Mouse (Mus musculus): ENCODE results near the gene Daam2. TPM values are rescaled to one million over a fixed set of nuclear protein-coding genes. Genes with fewer than 3 reads are reported as not detected.
A peak's percentile ranks its signal among the peaks of the same experiment; 100 is the strongest.

Gene Daam2
- polyA plus RNA-seq, 1 experiment from 2014 or later = 2.1 TPM

DNA sequence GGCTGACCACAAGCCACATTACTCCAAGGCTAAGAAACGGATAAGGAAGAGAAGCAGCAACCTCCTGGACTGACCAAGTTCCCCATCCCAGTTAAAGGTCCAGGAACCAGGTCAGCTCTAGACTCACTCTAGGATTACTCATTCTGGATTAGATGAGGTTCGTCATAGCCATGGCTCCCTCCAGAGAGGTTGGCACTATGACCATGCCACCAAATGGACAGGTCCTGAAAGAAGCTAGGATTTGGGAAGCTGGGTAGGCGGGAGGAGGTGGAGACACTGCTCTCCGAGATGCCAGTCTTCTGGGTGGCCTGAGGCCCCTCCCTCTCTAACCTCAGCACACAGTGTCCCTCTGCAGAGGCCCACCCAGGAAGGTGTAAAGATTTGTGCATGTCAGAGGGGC lies 38.2 kb downstream of the Daam2 start:
- Histone ChIP-seq H3K4me2 (ENCODE audit: low read length) (no peak overlapping the region), H3K36me3 (ENCODE audit: control insufficient read depth, insufficient read depth, low read length) (no peaks in the 10 kb centered on the region), H3K27me3 (replicated peaks; ENCODE audit: control insufficient read depth, insufficient read depth, low read length) (no peaks in the 10 kb centered on the region), H3K27ac (ENCODE audit: low read depth, low read length) (no peak overlapping the region), H3K4me3 (ENCODE audit: low read length) (no peak overlapping the region), H3K9me3 (ENCODE audit: control insufficient read depth, low read length) (no peaks in the 10 kb centered on the region), H3K9ac (ENCODE audit: low read depth, low read length) (no peak overlapping the region), H3K4me1 (ENCODE audit: control insufficient read depth, insufficient read depth, low read depth, low read length) (no peaks in the 10 kb centered on the region)
- no peak for ATAC-seq
- 77% methylated on average over 4 of the region's 4 CpGs for WGBS

DNA sequence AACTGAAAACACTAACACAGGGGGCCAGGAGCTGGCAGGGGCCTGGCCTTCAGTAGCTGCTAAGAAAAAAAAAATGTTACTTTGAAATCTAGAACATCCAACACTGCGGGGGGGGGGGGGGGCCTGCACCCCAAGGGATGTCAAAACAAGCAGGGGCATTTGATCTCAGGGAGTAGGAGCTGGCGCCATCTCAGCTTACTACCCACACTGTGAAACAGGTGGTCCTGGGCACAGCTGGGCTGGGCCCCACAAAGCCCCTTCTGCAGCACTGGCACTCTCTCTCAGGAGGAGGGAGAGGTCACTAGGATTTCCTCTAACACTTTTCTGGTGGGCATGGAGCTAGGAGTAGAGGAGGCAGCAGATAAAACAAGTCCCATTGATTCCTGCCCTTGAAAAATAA lies 39.6 kb downstream of the Daam2 start:
- Histone ChIP-seq H3K4me2 (ENCODE audit: low read length) (no peak overlapping the region), H3K4me1 (ENCODE audit: control insufficient read depth, insufficient read depth, low read depth, low read length) (no peaks in the 10 kb centered on the region), H3K27ac (ENCODE audit: low read depth, low read length) (no peak overlapping the region), H3K9me3 (ENCODE audit: control insufficient read depth, low read length) (no peaks in the 10 kb centered on the region), H3K27me3 (replicated peaks; ENCODE audit: control insufficient read depth, insufficient read depth, low read length) (no peaks in the 10 kb centered on the region), H3K9ac (ENCODE audit: low read depth, low read length) (no peak overlapping the region), H3K36me3 (ENCODE audit: control insufficient read depth, insufficient read depth, low read length) (no peaks in the 10 kb centered on the region), H3K4me3 (ENCODE audit: low read length) (no peak overlapping the region)
- ATAC-seq = no peak
- 48% methylated on average over 2 of the region's 2 CpGs for whole genome bisulfite sequencing

DNA sequence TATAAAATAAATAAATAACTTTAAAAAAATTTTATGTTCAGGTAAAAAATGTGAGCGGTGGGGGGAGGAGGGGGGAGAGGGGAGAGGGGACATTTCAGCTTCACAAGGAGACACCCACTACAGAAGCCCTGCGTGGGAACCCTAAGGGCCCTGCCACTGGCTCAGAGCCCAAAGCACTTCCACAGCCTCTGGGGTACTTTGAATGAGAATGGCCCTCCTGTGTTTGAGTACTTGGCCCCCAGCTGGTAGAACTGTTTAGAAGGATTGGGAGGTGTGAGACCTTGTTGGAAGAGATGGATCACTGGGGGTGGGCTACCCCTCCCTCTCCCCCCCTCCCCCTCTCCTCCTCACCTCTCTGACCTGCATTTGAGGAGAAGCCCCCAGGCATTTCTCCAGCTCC lies 41.7 kb downstream of the Daam2 start:
- WGBS = 43% methylated on average over 2 of the region's 2 CpGs
- H3K4me1 ChIP-seq (ENCODE audit: control insufficient read depth, insufficient read depth, low read depth, low read length) = no peaks in the 10 kb centered on the region
- H3K27ac ChIP-seq (ENCODE audit: low read depth, low read length) = no peak overlapping the region
- H3K4me2 ChIP-seq (ENCODE audit: low read length) = no peak overlapping the region
- no peak for ATAC-seq
- H3K4me3 ChIP-seq (ENCODE audit: low read length) = no peak overlapping the region
- H3K27me3 ChIP-seq (replicated peaks; ENCODE audit: control insufficient read depth, insufficient read depth, low read length) = no peaks in the 10 kb centered on the region
- no peak overlapping the region for H3K9ac ChIP-seq (ENCODE audit: low read depth, low read length)
- H3K9me3 ChIP-seq (ENCODE audit: control insufficient read depth, low read length) = no peaks in the 10 kb centered on the region
- no peaks in the 10 kb centered on the region for H3K36me3 ChIP-seq (ENCODE audit: control insufficient read depth, insufficient read depth, low read length)

DNA sequence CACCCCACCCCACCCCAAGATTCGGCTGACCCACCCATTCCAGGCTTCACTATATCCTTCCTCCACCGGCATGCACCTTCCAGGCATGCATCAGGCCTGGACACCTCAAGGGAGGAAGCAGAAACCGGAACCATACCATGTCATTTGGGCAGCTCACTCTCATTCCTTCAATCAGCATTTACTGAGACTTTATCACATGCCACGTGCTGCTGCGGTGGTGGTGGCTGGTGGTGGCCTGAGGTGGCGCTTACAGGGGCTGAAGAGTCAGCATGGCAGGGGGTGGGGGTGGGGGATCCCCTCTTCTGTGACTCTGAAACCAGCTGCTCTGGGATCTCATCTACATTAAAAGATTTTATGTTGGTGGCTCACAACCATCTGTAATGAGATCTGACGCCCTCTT lies 42.1 kb downstream of the Daam2 start:
- no peaks in the 10 kb centered on the region for H3K4me1 ChIP-seq (ENCODE audit: control insufficient read depth, insufficient read depth, low read depth, low read length)
- H3K36me3 ChIP-seq (ENCODE audit: control insufficient read depth, insufficient read depth, low read length) = no peaks in the 10 kb centered on the region
- H3K27me3 ChIP-seq (replicated peaks; ENCODE audit: control insufficient read depth, insufficient read depth, low read length) = no peaks in the 10 kb centered on the region
- H3K4me2 ChIP-seq (ENCODE audit: low read length) = no peak overlapping the region
- H3K27ac ChIP-seq (ENCODE audit: low read depth, low read length) = no peak overlapping the region
- H3K9me3 ChIP-seq (ENCODE audit: control insufficient read depth, low read length) = no peaks in the 10 kb centered on the region
- no peak overlapping the region for H3K4me3 ChIP-seq (ENCODE audit: low read length)
- 65% methylated on average over 7 of the region's 7 CpGs for WGBS
- H3K9ac ChIP-seq (ENCODE audit: low read depth, low read length) = no peak overlapping the region
- ATAC-seq = no peak

DNA sequence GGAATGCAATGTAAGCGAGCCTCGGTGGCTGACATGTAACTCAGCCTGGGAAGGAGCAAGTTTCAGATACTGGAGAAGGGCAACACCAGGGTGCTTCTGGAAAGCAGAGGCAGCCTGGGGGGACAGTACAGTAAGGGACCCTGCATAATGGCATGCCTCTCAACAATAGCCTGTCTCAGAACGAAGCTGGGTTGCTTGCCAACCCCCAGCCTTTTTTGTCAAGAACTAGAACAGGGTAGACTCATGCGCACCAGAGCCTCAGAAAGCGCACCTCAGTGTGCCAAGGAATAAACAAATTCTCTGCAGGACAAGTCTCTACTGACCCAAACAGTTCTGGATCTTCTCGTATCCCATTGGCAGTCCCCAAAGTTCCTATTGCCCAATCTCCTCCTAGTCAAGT lies 43.5 kb downstream of the Daam2 start:
- no peak overlapping the region for H3K27ac ChIP-seq (ENCODE audit: low read depth, low read length)
- no peak for ATAC-seq
- no peak overlapping the region for H3K9ac ChIP-seq (ENCODE audit: low read depth, low read length)

DNA sequence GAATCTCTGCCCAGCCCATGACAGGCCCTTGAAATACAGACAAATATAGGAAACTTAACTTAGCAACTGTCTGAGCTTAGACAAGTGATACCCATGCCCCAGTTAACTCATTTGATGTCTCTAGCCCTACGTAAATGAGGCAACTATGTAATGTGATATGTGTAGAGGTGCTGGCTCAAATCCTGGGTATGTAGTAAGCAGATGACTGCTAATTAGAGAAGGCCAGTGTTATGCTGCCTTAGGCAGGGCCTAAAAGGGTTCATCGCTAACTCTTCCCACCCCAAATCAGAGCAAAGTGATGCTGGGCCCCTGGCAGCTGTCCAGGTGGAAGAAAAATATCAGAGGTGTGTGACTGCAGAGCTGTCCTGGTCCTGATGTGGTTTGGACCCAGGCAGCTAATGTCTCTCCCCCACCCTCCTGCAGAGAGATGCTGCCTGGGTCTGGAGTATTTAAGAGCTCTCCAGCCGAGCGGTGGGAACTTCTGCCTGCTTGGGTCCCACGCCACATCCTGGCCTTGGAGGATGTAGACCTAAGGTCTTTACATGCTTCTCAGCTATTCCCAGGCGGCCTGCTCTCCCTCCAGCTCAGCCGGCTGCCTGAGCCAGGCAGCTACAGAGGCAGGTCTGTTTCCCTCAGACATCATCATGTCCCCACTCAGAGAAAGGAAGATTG lies 44.4 kb downstream of the Daam2 start:
- no peaks in the 10 kb centered on the region for H3K9me3 ChIP-seq (ENCODE audit: control insufficient read depth, low read length)
- no peaks in the 10 kb centered on the region for H3K4me1 ChIP-seq (ENCODE audit: control insufficient read depth, insufficient read depth, low read depth, low read length)
- no peak overlapping the region for H3K4me2 ChIP-seq (ENCODE audit: low read length)
- no peak overlapping the region for H3K9ac ChIP-seq (ENCODE audit: low read depth, low read length)
- peak overlapping the region; percentile 41; the same call in 1 of the 2 replicates for H3K27ac ChIP-seq (ENCODE audit: low read depth, low read length)
- H3K27me3 ChIP-seq (replicated peaks; ENCODE audit: control insufficient read depth, insufficient read depth, low read length) = no peaks in the 10 kb centered on the region
- no peak overlapping the region for H3K4me3 ChIP-seq (ENCODE audit: low read length)
- no peaks in the 10 kb centered on the region for H3K36me3 ChIP-seq (ENCODE audit: control insufficient read depth, insufficient read depth, low read length)
- peak; percentile 55 for ATAC-seq
- 76% methylated on average over 7 of the region's 7 CpGs for whole genome bisulfite sequencing

More for the DNA sequence above, 43.5 kb downstream of the Daam2 start:
- WGBS = 66% methylated on average over 6 of the region's 6 CpGs
- Histone ChIP-seq H3K4me2 (ENCODE audit: low read length) (no peak overlapping the region), H3K4me3 (ENCODE audit: low read length) (no peak overlapping the region), H3K27me3 (replicated peaks; ENCODE audit: control insufficient read depth, insufficient read depth, low read length) (no peaks in the 10 kb centered on the region), H3K4me1 (ENCODE audit: control insufficient read depth, insufficient read depth, low read depth, low read length) (no peaks in the 10 kb centered on the region), H3K9me3 (ENCODE audit: control insufficient read depth, low read length) (no peaks in the 10 kb centered on the region), H3K36me3 (ENCODE audit: control insufficient read depth, insufficient read depth, low read length) (no peaks in the 10 kb centered on the region)

DNA sequence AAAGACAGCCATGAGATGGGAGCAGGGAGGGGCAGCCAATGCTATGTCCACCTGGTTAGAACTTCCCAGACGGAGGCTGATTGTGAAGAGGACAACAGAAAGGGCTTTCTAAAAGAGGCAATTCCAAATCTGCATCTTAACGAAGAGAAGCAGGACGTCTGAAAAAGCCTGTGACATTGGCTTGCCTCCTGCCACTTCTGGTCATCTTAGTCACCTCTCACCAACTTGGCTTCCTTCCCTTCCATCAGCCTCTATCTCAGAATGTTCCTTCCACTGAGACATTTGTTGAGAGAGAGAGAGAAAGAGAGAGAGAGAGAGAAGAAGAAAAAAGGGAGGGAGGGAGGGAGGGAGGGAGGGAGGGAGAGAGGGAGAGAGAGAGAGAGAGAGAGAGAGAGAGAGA lies 47.1 kb downstream of the Daam2 start:
- Histone ChIP-seq H3K27ac (ENCODE audit: low read depth, low read length) (no peak overlapping the region), H3K4me2 (ENCODE audit: low read length) (no peak overlapping the region), H3K4me3 (ENCODE audit: low read length) (no peak overlapping the region), H3K36me3 (ENCODE audit: control insufficient read depth, insufficient read depth, low read length) (no peaks in the 10 kb centered on the region), H3K9ac (ENCODE audit: low read depth, low read length) (no peak overlapping the region), H3K4me1 (ENCODE audit: control insufficient read depth, insufficient read depth, low read depth, low read length) (no peaks in the 10 kb centered on the region), H3K9me3 (ENCODE audit: control insufficient read depth, low read length) (no peaks in the 10 kb centered on the region), H3K27me3 (replicated peaks; ENCODE audit: control insufficient read depth, insufficient read depth, low read length) (no peaks in the 10 kb centered on the region)
- no peak for ATAC-seq
- 63% methylated on average over 3 of the region's 3 CpGs for WGBS

DNA sequence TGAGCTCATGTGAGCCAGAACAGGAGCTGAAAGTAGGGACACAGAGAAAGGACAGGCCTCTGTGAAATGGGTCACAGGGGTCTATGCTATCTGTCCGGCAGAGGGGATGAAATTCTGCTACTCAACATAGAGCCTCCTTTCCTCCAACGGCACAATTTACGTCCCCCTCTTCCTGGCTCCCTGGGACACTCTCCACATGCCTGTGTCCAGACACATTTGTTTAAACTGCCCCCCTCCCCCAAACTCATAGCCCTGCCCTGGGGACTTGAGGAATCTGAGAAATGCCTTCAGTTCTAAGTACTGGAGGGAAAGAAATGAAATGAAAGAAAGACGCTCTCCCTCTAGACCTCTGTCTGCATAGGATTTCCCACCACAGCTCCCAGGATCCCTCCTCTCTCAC lies 48.5 kb downstream of the Daam2 start:
- H3K4me3 ChIP-seq (ENCODE audit: low read length) = no peak overlapping the region
- no peak overlapping the region for H3K9ac ChIP-seq (ENCODE audit: low read depth, low read length)
- H3K4me1 ChIP-seq (ENCODE audit: control insufficient read depth, insufficient read depth, low read depth, low read length) = no peaks in the 10 kb centered on the region
- no peak for ATAC-seq
- WGBS = 71% methylated on average over 4 of the region's 4 CpGs
- H3K9me3 ChIP-seq (ENCODE audit: control insufficient read depth, low read length) = no peaks in the 10 kb centered on the region
- no peaks in the 10 kb centered on the region for H3K27me3 ChIP-seq (replicated peaks; ENCODE audit: control insufficient read depth, insufficient read depth, low read length)
- H3K36me3 ChIP-seq (ENCODE audit: control insufficient read depth, insufficient read depth, low read length) = no peaks in the 10 kb centered on the region
- no peak overlapping the region for H3K4me2 ChIP-seq (ENCODE audit: low read length)
- no peak overlapping the region for H3K27ac ChIP-seq (ENCODE audit: low read depth, low read length)

DNA sequence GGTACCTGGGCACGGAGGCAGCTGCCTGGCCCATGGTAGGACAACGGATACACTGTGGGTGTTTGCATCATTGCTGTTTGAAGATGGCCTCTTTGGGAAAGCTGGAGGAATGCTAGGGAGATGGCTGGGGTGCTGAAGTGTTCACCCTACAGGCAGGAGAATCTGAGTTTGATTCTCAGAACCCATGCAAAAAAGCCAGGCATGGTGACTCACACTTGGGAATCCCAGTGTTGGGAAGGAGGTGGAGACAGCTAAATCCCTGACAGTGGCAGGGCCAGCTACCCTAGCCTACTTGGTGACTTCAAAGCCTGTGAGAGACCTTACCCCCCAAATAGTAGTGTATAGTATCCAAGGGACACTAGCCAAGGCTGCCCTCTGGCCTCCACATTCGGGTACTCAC lies 49.0 kb downstream of the Daam2 start:
- no peak for ATAC-seq
- no peak overlapping the region for H3K4me3 ChIP-seq (ENCODE audit: low read length)
- no peaks in the 10 kb centered on the region for H3K27me3 ChIP-seq (replicated peaks; ENCODE audit: control insufficient read depth, insufficient read depth, low read length)
- 92% methylated on average over 3 of the region's 3 CpGs for WGBS
- H3K9ac ChIP-seq (ENCODE audit: low read depth, low read length) = no peak overlapping the region
- no peak overlapping the region for H3K27ac ChIP-seq (ENCODE audit: low read depth, low read length)
- no peaks in the 10 kb centered on the region for H3K9me3 ChIP-seq (ENCODE audit: control insufficient read depth, low read length)
- no peaks in the 10 kb centered on the region for H3K36me3 ChIP-seq (ENCODE audit: control insufficient read depth, insufficient read depth, low read length)
- H3K4me2 ChIP-seq (ENCODE audit: low read length) = no peak overlapping the region
- no peaks in the 10 kb centered on the region for H3K4me1 ChIP-seq (ENCODE audit: control insufficient read depth, insufficient read depth, low read depth, low read length)

DNA sequence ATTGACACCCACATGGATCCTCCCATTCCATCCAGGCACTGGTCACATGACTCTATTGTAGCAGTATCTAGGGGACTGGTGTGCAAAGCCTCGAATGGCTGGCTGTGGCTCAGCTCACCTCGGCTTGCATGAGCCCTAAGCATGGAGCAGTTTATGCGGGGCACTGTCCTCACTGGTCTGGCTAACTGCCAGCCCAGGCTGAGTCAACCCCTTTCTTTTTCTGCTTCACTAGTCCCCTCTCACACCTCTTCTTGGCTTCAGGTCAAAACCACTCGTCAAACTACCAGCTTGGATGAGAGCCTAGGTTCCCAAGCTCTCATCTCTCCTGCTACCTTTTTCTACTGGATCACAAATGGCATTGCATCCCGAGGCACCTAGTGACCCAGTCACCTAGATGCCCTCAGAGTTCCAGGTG lies 51.5 kb downstream of the Daam2 start:
- Histone ChIP-seq H3K9ac (ENCODE audit: low read depth, low read length) (no peak overlapping the region), H3K4me2 (ENCODE audit: low read length) (no peak overlapping the region), H3K4me3 (ENCODE audit: low read length) (no peak overlapping the region), H3K27ac (ENCODE audit: low read depth, low read length) (no peak overlapping the region), H3K9me3 (ENCODE audit: control insufficient read depth, low read length) (no peaks in the 10 kb centered on the region), H3K36me3 (ENCODE audit: control insufficient read depth, insufficient read depth, low read length) (no peaks in the 10 kb centered on the region), H3K27me3 (replicated peaks; ENCODE audit: control insufficient read depth, insufficient read depth, low read length) (no peaks in the 10 kb centered on the region), H3K4me1 (ENCODE audit: control insufficient read depth, insufficient read depth, low read depth, low read length) (no peaks in the 10 kb centered on the region)
- 45% methylated on average over 5 of the region's 5 CpGs for WGBS
- peak; percentile 84 for ATAC-seq

Data from hindbrain, embryonic 16.5 days (tissue).